Mouse (Mus musculus): ENCODE measurements around the gene Tlcd1.
"Not testable (repeated sequence)": the region's sequence is repeated elsewhere in the genome, so short reads cannot be mapped to it uniquely, and the experiment has no call there.

The Tlcd1 gene

DNA sequence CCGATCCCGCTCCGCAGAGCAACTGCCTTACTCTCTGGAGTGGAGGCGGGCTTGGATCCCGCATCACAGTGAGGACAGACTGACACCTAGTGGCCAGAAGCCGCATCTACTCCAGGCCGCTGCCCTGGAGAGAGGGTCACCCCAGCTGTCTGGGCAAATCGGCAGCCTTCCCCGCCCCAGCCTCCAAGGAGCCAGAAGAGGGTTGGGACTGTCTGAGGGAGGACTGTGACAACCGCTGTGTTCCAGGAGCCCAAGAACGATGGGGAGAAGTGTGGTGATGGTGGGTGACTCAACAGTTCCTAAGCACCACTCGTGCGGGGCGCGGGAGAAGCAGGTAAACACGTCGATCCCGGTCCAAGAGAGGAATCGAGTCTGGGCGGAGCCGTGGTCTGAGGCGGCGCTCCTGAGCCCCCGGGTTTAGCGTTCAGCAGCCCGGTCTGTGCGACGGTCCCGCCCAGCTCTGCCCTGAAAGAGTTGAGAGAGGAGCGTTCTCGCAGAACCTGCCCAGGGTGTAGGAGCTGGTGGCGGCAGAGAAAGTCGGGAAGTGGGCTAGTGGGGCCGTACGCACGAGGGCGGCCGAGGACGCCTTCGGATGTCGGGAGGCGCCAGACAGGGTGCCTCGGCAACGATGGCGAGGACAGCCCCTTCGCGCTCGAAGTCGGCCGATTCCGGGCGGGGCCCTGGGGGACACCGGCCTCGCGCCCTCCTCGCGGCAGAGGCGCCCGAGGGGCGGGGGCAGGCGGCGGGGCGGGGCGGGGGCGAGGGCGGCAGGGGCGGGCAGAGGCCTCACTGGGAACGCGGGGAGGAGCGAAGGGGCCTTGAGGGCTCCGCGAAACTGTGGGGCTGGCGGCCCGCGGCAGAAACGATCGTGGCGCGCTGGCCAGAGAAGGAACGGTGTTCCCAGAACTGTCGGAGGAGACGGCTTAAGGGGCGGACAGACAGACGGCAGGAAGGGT is 1.7 kb downstream of the Tlcd1 start:
- DNase-seq (ENCODE audit: low spot score), result peak; percentile 92

DNA sequence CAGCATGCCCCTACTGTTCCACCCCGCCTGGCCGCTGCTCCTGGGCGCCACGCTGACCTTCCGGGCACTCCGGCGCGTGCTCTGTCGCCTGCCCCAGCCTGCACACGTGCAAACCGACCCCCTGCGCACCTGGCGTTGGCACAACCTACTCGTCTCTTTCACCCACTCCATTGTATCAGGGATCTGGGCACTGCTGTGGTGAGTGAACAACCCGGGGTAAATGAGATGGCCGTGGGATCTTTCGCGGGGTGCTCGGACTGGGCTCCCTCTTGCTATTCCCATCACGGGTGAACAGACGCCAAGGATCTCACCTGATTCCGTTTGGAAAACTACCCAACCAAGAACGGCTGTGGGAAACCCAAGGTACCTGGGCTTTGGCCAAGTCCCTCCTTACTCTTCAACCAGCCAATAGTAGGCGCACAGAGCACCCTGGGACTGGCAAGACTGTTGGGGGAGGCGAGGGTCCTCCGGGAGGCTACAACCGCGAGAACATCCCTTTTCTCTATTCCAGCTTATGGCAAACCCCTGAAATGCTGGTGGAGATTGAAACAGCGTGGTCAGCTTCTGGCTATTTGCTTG is 2.4 kb downstream of the Tlcd1 start:
- DNase-seq (ENCODE audit: low spot score), result no peak

GRCm38 (mm10) chr11:78179438-78179999 is 3.0 kb downstream of the Tlcd1 start:
- no peak for DNase-seq (ENCODE audit: low spot score)

DNA sequence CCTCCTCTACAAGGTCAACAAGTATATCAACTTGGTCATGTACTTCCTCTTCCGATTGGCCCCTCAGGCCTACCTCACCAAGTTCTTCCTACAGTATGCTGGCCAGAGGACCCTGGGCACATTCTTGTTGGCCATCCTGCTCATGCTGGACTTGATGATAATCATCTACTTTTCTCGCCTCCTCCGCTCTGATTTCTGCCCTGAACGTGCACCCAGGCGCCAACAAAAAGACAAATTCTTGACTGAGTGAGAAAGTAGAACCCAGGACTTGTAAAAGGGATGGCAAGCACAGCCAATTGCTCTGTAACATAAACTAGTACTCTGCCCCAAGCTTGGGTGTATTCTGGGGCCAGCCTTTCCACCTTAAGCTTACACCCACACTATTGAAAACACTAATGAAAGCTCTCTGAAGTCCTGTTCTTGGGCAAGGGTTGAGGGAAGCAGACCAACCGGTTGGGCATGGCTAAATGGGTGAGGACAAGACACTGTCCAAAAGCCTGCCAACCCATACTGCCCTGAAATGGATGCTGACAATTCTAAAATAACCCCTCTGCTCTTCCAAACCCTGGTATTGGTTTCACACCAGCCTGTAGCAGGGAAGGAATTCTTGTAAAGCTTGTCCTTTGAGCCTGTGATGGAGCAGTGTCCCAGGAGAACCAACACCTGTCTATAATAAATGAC is 3.7 kb downstream of the Tlcd1 start:
- DNase-seq (ENCODE audit: low spot score), result no peak

DNA sequence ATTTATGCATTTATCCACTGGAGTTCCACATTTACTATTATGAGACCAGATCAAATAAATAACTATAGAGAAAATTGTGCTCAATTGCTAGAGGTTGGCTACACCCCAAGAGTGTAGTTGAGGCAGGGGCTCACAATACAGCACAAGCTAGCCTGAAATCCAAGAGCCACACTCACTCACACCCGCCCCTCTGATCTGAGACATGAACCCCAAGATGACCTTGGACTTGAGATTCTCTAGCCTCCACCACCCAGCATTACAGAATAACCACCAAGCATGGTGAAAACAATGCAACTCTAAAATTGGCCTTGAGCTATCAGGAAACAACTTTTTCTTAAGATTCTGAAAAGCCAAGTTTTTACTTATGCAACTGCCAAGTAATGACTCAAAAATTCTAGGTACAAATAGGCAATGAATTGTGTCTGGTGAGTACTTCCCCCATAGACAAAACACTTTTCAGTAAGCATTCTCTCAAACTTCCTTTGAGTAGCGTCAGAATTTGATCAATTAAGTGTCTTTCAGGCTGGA is 5.4 kb downstream of the Tlcd1 start:
- DNase-seq (ENCODE audit: low spot score), result no peak

DNA sequence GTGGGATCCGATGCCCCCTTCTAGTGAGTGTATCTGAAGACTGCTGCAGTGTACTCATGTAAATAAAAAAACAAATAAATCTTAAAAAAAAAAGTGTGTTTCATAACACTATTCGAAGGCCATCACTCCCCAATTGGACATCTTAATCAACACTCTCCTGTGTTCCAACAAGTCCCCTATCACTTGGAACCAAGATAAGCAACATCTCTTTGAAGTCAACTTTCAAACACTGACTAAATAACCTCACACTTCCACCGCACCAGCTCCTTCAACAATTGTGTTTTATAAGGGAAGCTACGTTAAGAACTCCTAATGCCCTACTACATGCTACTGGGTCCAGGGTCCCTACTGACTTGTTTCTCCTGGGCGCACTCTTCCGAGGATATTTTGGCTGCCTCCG is 5.9 kb downstream of the Tlcd1 start:
- DNase-seq (ENCODE audit: low spot score), result no peak

- peak; percentile 73 for DNase-seq (ENCODE audit: low spot score)
These were observed 6.7 kb downstream of the Tlcd1 start, which contains the start of gene Rpl23a for GRCm38 (mm10) chr11:78182961-78183844. TSS of gene Rpl23a (minus strand) at chr11:78183584.

GRCm38 (mm10) chr11:78183884-78184514 is 7.5 kb downstream of the Tlcd1 start:
- DNase-seq (ENCODE audit: low spot score), result no peak

DNA sequence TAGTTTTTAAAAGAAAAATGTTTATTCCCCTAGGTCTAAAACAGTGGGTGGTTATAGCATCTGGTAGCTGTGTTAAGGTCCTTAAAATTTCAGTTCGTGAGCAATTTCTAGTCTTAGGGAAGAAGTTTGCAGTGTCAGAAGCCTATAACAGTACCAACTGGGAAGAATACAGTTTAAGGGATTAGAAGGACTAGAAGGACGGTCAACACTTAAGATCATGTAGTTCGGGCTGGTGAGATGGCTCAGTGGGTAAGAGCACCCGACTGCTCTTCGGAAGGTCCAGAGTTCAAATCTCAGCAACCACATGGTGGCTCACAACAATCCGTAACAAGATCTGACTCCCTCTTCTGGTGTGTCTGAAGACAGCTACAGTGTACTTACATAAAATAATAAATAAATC is 8.2 kb downstream of the Tlcd1 start:
- DNase-seq (ENCODE audit: low spot score), result not testable (repeated sequence)

DNA sequence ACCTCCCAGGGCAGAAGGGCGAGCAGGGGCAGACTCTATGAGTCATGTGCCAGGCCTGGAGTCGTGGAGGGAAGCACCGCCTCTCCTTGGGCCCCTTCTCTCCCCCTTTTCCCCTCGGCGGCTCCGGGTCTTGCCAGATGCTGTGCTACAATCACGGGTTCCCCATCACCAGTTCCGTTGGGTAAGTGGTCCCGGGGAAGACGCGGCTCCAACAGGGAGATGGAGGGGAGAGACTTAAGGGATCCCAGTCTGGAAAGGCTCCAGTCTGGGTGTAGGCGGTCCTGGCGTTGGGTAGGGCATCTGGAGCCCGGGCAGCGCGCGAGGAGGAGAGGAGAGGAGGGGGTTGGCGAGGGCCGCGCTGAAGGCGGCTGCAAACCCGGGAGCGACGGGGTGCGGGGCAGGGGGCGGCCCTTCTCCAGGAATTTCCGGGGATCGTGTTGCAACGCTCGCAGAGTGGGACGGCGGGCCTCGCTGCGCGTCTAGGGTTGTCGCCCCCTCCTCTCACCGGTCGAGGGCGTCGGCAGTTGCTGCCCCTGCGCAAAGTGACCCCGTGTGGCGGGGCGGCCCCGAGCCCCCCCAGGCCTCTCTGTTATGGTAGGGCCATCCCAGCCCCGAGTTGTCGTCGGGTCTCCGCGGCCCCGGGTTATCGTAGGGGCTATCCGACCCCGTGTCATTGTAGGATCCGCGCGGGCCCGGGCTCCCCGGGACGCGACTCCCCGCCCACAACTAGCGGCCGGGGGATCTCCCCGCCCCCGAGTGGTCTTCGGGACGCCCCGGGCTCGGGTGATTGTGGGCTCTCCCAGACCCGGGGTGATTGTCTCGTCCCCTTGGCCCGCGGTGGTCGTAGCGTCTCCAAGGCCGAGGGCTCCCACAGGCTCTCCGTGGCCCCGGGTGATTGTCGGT is 12.1 kb downstream of the Tlcd1 start, which contains the start of gene Rab34:
Rab34 (plus strand) TSS at position 100 of the 903 bp plus-strand sequence.
- no peak for DNase-seq (ENCODE audit: low spot score)

DNA sequence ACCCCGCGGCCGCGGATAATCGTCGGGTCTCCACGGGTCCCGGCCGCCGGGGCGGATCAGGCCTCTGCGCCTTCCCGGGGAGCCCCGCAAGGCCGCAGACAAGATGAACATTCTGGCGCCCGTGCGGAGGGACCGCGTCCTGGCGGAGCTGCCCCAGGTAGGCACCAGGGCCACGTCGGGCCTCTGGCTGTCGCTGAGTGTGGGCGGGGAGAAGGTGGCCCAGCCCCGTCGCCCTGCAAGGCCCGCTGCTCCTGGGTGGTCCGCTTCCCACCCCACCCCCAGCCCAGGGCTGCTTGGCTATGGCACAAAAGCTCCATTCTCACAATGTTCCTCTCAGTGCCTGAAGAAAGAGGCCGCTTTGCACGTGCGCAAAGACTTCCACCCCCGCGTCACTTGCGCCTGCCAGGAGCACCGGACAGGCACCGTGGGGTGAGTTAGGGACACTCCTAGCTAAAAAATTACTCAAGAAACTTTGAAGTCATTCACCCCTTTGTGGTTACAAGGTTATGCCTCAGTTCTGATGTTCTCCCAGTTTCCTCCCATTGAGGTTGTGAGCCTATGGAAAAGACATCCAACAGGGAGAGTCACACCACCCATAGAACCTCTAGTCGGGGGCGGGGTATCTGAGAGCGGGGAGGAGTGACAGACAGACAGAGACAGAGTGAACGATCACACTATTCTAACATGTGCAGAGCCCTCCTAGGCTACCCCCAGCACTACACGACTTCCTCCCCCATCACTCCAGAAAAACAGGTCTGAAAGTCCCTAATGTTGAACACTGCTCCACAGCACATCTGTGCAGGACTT is 12.9 kb downstream of the Tlcd1 start:
- no peak for DNase-seq (ENCODE audit: low spot score)

DNA sequence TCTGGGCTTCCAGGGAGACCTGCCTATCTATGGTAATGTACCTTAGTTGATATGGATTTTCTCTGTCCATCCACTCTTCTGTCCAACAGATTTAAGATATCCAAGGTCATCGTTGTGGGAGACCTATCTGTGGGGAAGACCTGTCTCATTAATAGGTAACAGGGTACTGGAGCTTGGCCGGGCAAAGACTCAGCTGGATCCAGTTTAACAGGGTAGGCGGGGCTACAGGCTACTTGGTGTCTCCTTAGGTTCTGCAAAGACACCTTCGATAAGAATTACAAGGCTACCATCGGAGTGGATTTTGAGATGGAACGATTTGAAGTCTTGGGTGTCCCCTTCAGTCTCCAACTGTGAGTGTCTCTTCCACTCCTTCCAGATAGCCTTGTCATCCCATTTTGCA is 13.5 kb downstream of the Tlcd1 start:
- no peak for DNase-seq (ENCODE audit: low spot score)

GRCm38 (mm10) chr11:78193113-78193512 is 16.6 kb downstream of the Tlcd1 start, which contains the start of gene Proca1:
TSS of gene Proca1 (plus strand) at chr11:78193392.
- no peak for DNase-seq (ENCODE audit: low spot score)

DNA sequence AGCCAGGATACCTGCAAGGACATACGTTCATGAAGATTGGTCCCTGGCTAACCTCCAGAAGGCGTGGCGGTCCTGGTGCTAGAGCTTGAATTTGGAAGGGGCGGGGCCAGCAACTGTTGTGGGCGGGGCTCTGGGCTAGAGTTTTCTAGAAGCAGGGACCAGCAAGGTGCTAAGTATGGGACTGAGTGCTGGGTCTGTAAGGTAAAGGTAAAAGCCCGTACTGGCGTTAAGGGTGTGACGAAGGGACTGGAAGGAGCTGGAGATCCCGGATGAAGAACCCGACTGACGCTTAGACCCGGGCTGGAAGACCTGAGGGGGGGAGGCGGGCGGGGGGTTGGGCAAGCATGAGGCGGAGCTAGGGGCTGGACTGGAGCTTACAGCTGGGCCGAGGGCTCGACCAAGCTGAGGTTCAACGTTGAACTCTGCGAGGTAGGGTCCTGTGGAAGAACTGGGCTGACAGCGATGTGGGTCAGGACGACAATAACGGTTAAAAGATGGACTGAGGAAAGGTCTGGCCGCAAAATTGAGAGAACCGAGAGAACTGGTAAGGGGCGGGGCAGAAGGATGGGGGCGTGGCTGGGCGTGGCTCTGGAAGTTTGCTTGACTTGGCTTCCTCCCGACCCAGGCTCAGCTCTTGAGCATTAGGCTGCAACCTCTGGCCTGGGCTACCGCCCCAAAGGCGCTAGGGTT is 18.0 kb downstream of the Tlcd1 start:
- DNase-seq (ENCODE audit: low spot score), result peak; percentile 69

DNA sequence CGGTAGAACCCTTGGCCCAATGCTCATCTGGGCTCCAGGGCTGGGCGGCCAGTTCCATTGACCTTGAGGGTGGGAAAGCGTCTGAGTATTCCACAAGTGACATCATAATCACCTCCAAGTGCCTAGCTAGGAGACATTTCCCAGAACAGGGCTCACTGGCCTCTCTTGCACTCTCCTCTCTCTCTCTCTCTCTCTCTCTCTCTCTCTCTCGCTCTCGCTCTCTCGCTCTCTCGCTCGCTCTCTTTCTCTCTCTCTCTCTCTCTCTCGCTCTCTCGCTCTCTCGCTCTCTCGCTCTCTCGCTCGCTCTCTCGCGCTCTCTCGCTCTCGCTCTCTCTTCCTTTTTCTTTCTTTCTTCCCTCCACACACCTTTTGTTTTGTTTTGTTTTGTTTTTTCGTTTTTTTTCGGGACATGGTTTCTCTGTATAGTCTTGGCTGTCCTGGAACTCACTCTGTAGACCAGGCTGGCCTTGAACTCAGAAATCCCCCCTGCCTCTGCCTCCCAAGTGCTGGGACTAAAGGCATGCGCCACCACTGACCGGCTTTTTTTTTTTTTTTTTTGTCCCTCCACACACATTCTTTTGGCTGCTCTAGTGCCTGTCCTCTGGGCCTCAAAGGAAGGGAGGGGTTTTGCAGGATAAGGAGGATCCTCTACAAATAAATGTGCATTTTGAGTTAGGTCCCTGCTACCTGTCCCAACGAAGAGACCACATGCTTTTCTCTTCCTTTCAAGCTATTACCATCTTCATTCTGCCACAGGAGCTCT is 18.8 kb downstream of the Tlcd1 start:
- DNase-seq (ENCODE audit: low spot score), result no peak

DNA sequence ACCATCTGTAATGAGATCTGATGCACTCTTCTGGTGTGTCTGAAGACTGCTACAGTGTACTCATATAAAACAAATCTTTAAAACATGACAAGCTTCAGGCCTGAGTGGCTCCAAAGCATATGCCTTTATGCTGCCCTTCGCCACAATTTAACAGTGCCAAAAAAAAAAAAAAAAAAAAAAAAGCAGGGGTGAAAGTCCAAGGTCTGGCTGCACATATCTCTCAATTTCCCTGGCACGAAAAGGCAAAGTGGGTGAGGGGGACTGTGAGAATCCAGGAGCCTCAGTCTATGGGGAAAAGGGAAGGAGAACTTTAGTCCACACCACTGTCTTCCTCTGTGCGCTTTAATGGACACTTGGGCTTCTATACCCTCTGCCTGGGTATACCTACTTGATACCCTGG is 25.9 kb downstream of the Tlcd1 start:
- no peak for DNase-seq (ENCODE audit: low spot score)

- DNase-seq (ENCODE audit: low spot score), result no peak
These were observed 27.8 kb downstream of the Tlcd1 start for GRCm38 (mm10) chr11:78204287-78204686.

Measured in spleen, adult 12 weeks (tissue).